Mouse (Mus musculus): ENCODE results near the gene Sel1l3. TPM values are rescaled to one million over a fixed set of nuclear protein-coding genes. Genes with fewer than 3 reads are reported as not detected.
A peak's percentile ranks its signal among the peaks of the same experiment; 100 is the strongest.

The Sel1l3 gene
- total and polyA plus RNA-seq, 3 experiments: 0.28 to 0.76 (median 0.34) TPM

DNA sequence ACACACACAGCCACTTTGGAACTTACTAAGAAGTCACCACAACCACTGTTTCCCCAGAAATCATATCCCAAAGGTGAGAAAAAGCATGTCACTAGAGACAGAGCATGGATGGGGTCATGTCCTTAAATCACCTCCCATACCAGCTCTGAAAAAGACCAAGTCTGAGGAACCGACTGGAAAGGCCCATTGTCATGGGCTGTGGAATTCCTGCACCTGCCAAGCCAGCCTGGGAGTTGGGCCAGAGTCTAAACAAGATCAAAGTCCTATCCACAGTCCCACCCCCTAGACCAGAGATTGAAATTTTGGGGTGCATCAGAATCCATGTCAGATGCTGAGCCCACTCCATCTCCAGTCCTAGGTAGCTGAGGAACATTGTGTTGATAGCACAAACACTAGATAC is 15.3 kb downstream of the Sel1l3 start:
- Histone ChIP-seq H3K4me1 (ENCODE audit: control insufficient read depth in 1 of 2, insufficient read depth in 2 of 2) (peaks cover 11 to 43% of the 10 kb centered on the region in 2 experiments), H3K4me2 (ENCODE audit: insufficient read depth, low read depth, poor library complexity, severe bottlenecking) (no peak overlapping the region), H3K9ac (ENCODE audit: insufficient read depth, low read depth) (no peak overlapping the region), H3K4me3 (replicated peaks in 1 of 3; ENCODE audit: low read depth in 2 of 3, low read length in 2 of 3, poor library complexity in 1 of 3) (no peak overlapping the region), H3K79me2 (replicated peaks; ENCODE audit: control insufficient read depth, extremely low read depth, insufficient read depth, poor library complexity, severe bottlenecking) (no peaks in the 10 kb centered on the region), H3K27ac (ENCODE audit: insufficient read depth, low read depth) (no peak overlapping the region), H3K9me3 (replicated peaks; ENCODE audit: low read length) (no peaks in the 10 kb centered on the region), H3K27me3 (replicated peaks) (no peaks in the 10 kb centered on the region), H3K36me3 (replicated peaks in 1 of 2; ENCODE audit: control insufficient read depth in 1 of 2, insufficient read depth in 1 of 2, low read length in 1 of 2) (no peaks in the 10 kb centered on the region)
- dilution Hi-C loops (cut with MboI; ENCODE audit: extremely low pct_ligation_motif_present, extremely low pct_unique_long_range_greater_than_20kb, low sequenced_read_pairs) (no loop called here), in situ Hi-C loops (cut with MboI; ENCODE audit: low pct_ligation_motif_present, low pct_unique_long_range_greater_than_20kb, low sequenced_read_pairs) (no loop called here)
- TF ChIP-seq SIN3A (IDR thresholded peaks at IDR 0.05; ENCODE audit: low read length) (no peak), ELF1 (IDR thresholded peaks at IDR 0.05; ENCODE audit: low read depth, low read length) (no peak), MAX (IDR thresholded peaks at IDR 0.05; ENCODE audit: low read length) (no peak), ZKSCAN1 (IDR thresholded peaks at IDR 0.05; ENCODE audit: borderline replicate concordance, low read depth, low read length) (no peak), TBP (conservative IDR thresholded peaks at IDR 0.05; ENCODE audit: low read depth, low read length) (no peak), ZMIZ1 (IDR thresholded peaks at IDR 0.05; ENCODE audit: low read depth, low read length) (no peak), E2F4 (IDR thresholded peaks at IDR 0.05; ENCODE audit: insufficient replicate concordance, low read depth, low read length) (no peak), NELFE (IDR thresholded peaks at IDR 0.05; ENCODE audit: low read depth, low read length) (no peak), KAT2A (IDR thresholded peaks at IDR 0.05; ENCODE audit: insufficient replicate concordance, low read length) (no peak), MEF2A (IDR thresholded peaks at IDR 0.05; ENCODE audit: borderline replicate concordance, low read depth, low read length) (no peak), MYC (IDR thresholded peaks at IDR 0.05; ENCODE audit: low read depth, low read length) (no peak), TCF12 (IDR thresholded peaks at IDR 0.05; ENCODE audit: low read depth, low read length) (no peak), USF2 (conservative IDR thresholded peaks at IDR 0.05; ENCODE audit: low read depth, low read length) (no peak), HCFC1 (IDR thresholded peaks at IDR 0.05; ENCODE audit: low read depth, low read length) (no peak), POLR2A (IDR thresholded peaks at IDR 0.05; ENCODE audit: low read depth, low read length) (no peak), POLR2AphosphoS2 (IDR thresholded peaks at IDR 0.05; ENCODE audit: low read depth, low read length) (no peak), MAFK (IDR thresholded peaks at IDR 0.05; ENCODE audit: insufficient replicate concordance, low read length) (no peak), ETS1 (conservative IDR thresholded peaks at IDR 0.05; ENCODE audit: low read depth, low read length) (no peak), IRF4 (IDR thresholded peaks at IDR 0.05; ENCODE audit: low read depth, low read length) (no peak), CHD1 (IDR thresholded peaks at IDR 0.05; ENCODE audit: low read depth, low read length) (no peak)
- DNase-seq (ENCODE audit: extremely low read depth): no peak

DNA sequence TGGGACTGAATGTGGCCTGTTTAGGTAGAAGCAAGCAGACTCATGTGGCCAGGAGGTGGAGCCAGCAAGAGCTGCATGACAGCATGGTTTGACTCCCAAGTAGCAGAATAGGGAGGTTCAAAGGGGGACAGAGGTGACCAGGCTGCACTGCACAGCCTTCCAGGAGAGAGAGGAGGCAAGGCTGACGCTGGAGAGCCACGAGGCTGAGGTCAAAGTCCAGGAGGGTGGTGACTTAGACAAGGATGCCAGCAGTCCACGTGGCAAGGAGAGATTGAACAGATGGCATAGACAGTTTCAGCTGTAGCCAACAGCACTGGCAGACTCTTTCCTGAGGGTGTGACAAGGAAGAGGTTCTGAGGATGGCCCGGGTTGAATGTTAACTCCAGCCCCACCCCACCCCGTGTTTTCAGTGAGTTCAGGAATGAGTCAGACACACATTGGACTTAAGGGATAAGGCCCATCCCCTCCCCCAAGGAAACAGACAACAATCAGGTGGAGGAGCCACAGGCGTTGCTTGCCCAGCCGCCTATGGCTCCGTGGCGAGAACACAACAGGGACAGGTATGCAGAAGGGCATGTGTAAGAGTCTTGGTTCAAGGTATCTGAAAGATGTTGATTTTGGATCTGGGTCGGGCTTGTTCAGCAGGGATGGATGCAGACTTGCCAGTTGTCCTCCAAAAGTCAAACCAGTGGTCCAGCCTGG is 17.2 kb downstream of the Sel1l3 start:
- TF ChIP-seq RCOR1 (conservative IDR thresholded peaks at IDR 0.05; ENCODE audit: low read depth, low read length): no peak
- peak; percentile 28 for TF ChIP-seq SMC3 (IDR thresholded peaks at IDR 0.05; ENCODE audit: low read depth, low read length)
- peak; percentile 55; the same call in 1 of the 2 replicates for TF ChIP-seq MYC (IDR thresholded peaks at IDR 0.05; ENCODE audit: low read depth, low read length)
- TF ChIP-seq MAX (IDR thresholded peaks at IDR 0.05; ENCODE audit: low read length): peak; percentile 69; the same call in 1 of the 2 replicates
- TF ChIP-seq SIN3A (IDR thresholded peaks at IDR 0.05; ENCODE audit: low read length): no peak
- no peak for TF ChIP-seq ZC3H11A (IDR thresholded peaks at IDR 0.05; ENCODE audit: low read depth, low read length)
- peak in 1 of 2 experiments; percentile 45; a peak in 2 of 4 replicates for TF ChIP-seq CTCF (conservative IDR thresholded peaks at IDR 0.05 in 1 of 2, IDR thresholded peaks at IDR 0.05 in 1 of 2; ENCODE audit: low read depth in 2 of 2, low read length in 2 of 2)
- dilution Hi-C loops (cut with MboI; ENCODE audit: extremely low pct_ligation_motif_present, extremely low pct_unique_long_range_greater_than_20kb, low sequenced_read_pairs) (no loop called here), in situ Hi-C loops (cut with MboI; ENCODE audit: low pct_ligation_motif_present, low pct_unique_long_range_greater_than_20kb, low sequenced_read_pairs) (no loop called here)
- Histone ChIP-seq H3K4me3 (replicated peaks in 1 of 3; ENCODE audit: low read depth in 2 of 3, low read length in 2 of 3, poor library complexity in 1 of 3) (no peak overlapping the region), H3K27ac (ENCODE audit: insufficient read depth, low read depth) (no peak overlapping the region), H3K4me2 (ENCODE audit: insufficient read depth, low read depth, poor library complexity, severe bottlenecking) (no peak overlapping the region), H3K79me2 (replicated peaks; ENCODE audit: control insufficient read depth, extremely low read depth, insufficient read depth, poor library complexity, severe bottlenecking) (no peaks in the 10 kb centered on the region), H3K9ac (ENCODE audit: insufficient read depth, low read depth) (no peak overlapping the region), H3K9me3 (replicated peaks; ENCODE audit: low read length) (no peaks in the 10 kb centered on the region), H3K4me1 (ENCODE audit: control insufficient read depth in 1 of 2, insufficient read depth in 2 of 2) (peaks cover 13 to 45% of the 10 kb centered on the region in 2 experiments), H3K27me3 (replicated peaks) (no peaks in the 10 kb centered on the region), H3K36me3 (replicated peaks in 1 of 2; ENCODE audit: control insufficient read depth in 1 of 2, insufficient read depth in 1 of 2, low read length in 1 of 2) (no peaks in the 10 kb centered on the region)
- DNase-seq (ENCODE audit: extremely low read depth): peak; percentile 38

All from CH12.LX (cell line).